Mouse (Mus musculus) heart, postnatal 0 days (tissue): ENCODE data around the gene Ssbp3.

ENCODE experiments used
- CTCF ChIP-seq: IDR thresholded peaks from 2 replicates; pipeline ENCODE4 v1.5.1; 2016; ENCODE audit warnings: antibody characterized with exemption, control low read depth, low read depth
- EP300 ChIP-seq: IDR thresholded peaks from 2 replicates; pipeline ENCODE4 v1.6.1; 2016; ENCODE audit warnings: antibody characterized with exemption, low read depth

DNA sequence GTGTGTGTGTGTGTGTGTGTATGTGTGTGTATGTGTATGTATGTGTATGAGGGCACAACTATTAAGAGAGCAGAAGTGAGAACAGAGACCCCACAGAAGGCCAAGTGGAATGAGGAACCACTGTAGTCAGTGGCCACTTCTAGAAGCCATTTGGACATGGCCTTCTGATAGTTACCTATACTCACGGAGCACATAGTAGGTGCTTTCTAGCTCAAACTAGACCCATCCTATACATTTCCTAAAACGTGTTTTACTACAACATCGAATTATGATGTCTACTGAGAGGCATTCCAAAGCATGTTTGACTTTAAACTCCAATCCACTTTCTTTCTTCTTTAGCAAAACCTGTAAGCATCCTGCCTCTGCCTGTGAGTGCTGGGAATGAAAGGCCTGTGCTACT is 4.6 kb upstream of the Ssbp3 start:
- TF ChIP-seq CTCF (no peak), EP300 (no peak)
